Mouse (Mus musculus): ENCODE measurements around the gene Nox3.

Gene Nox3

GRCm38 (mm10) chr17:3696161-3696560 lies at the start of gene Nox3:
Gene Nox3, minus strand, starts transcription at chr17:3696261.
- no peak for DNase-seq (ENCODE audit: low read depth, low spot score)

GRCm38 (mm10) chr17:3744402-3744801 lies 48.3 kb upstream of the Nox3 start:
- no peak for DNase-seq (ENCODE audit: low read depth, low spot score)

- no peak for DNase-seq (ENCODE audit: low read depth, low spot score)
These were observed 40.9 kb upstream of the Nox3 start for GRCm38 (mm10) chr17:3736936-3737335.

- no peak for DNase-seq (ENCODE audit: low read depth, low spot score)
These were observed 38.2 kb upstream of the Nox3 start for GRCm38 (mm10) chr17:3734286-3734685.

- DNase-seq (ENCODE audit: low read depth, low spot score), result no peak
These were observed 9.4 kb upstream of the Nox3 start for GRCm38 (mm10) chr17:3705350-3705930.

- no peak for DNase-seq (ENCODE audit: low read depth, low spot score)
These were observed 6.3 kb upstream of the Nox3 start for GRCm38 (mm10) chr17:3702320-3702719.

- DNase-seq (ENCODE audit: low read depth, low spot score), result no peak
These were observed 3.2 kb downstream of the Nox3 start for GRCm38 (mm10) chr17:3692817-3693216.

GRCm38 (mm10) chr17:3690499-3691258 lies 5.4 kb downstream of the Nox3 start:
- DNase-seq (ENCODE audit: low read depth, low spot score), result no peak

GRCm38 (mm10) chr17:3683662-3684061 lies 12.4 kb downstream of the Nox3 start:
- no peak for DNase-seq (ENCODE audit: low read depth, low spot score)

GRCm38 (mm10) chr17:3669226-3669625 lies 26.8 kb downstream of the Nox3 start:
- no peak for DNase-seq (ENCODE audit: low read depth, low spot score)

GRCm38 (mm10) chr17:3667287-3667686 lies 28.8 kb downstream of the Nox3 start:
- DNase-seq (ENCODE audit: low read depth, low spot score), result no peak

GRCm38 (mm10) chr17:3665321-3665720 lies 30.7 kb downstream of the Nox3 start:
- DNase-seq (ENCODE audit: low read depth, low spot score), result no peak

- DNase-seq (ENCODE audit: low read depth, low spot score), result no peak
These were observed 36.6 kb downstream of the Nox3 start for GRCm38 (mm10) chr17:3659497-3659896.

GRCm38 (mm10) chr17:3650377-3650776 lies 45.7 kb downstream of the Nox3 start:
- DNase-seq (ENCODE audit: low read depth, low spot score), result no peak

GRCm38 (mm10) chr17:3643582-3643981 lies 52.5 kb downstream of the Nox3 start:
- no peak for DNase-seq (ENCODE audit: low read depth, low spot score)

- DNase-seq (ENCODE audit: low read depth, low spot score), result no peak
These were observed 54.6 kb downstream of the Nox3 start for GRCm38 (mm10) chr17:3641456-3641855.

- DNase-seq (ENCODE audit: low read depth, low spot score), result no peak
These were observed 57.3 kb downstream of the Nox3 start for GRCm38 (mm10) chr17:3638757-3639156.

GRCm38 (mm10) chr17:3632501-3632900 lies 63.6 kb downstream of the Nox3 start:
- no peak for DNase-seq (ENCODE audit: low read depth, low spot score)

- DNase-seq (ENCODE audit: low read depth, low spot score), result peak; percentile 77
These were observed 79.5 kb downstream of the Nox3 start for GRCm38 (mm10) chr17:3616329-3617216.

- DNase-seq (ENCODE audit: low read depth, low spot score), result peak; percentile 31
These were observed 80.5 kb downstream of the Nox3 start for GRCm38 (mm10) chr17:3615553-3615952.

GRCm38 (mm10) chr17:3611781-3612075 lies 84.3 kb downstream of the Nox3 start:
- DNase-seq (ENCODE audit: low read depth, low spot score), result no peak

GRCm38 (mm10) chr17:3610928-3611780 lies 84.9 kb downstream of the Nox3 start:
- DNase-seq (ENCODE audit: low read depth, low spot score), result no peak

Measured in ZHBTc4 (cell line).